Mouse (Mus musculus): ENCODE measurements around the gene Trappc12. TPM values are rescaled to one million over a fixed set of nuclear protein-coding genes. Genes with fewer than 3 reads are reported as not detected.
"Not testable (repeated sequence)": the region's sequence is repeated elsewhere in the genome, so short reads cannot be mapped to it uniquely, and the experiment has no call there.

The Trappc12 gene
- total RNA-seq, 2 experiments from 2014 or later = 21.6 to 24.9 TPM

DNA sequence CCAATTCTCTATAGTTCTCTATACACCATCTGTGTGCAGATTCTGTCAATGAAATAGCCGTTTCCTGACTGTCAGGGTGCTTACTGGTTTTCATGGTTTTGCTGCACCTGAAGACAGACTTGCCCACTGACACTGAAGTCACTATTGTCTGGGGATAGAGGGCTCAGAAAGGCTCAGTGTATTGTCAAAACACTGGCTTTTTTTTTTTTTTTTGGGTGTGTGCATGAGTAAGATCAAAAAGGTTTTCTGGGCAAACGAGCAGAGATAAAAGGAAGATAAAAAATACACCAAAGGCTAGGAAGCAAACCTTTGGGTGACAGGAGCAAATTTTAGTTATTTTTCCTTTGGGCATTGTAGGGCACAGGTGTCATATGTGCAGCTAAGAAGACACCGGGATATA, 15.0 kb downstream of the Trappc12 start:
- intact Hi-C loops (cut with DNase I) = no loop called here
- no peak for DNase-seq

GRCm38 (mm10) chr12:28734271-28734670, 16.0 kb downstream of the Trappc12 start:
- intact Hi-C loops (cut with DNase I) = no loop called here
- DNase-seq = no peak

DNA sequence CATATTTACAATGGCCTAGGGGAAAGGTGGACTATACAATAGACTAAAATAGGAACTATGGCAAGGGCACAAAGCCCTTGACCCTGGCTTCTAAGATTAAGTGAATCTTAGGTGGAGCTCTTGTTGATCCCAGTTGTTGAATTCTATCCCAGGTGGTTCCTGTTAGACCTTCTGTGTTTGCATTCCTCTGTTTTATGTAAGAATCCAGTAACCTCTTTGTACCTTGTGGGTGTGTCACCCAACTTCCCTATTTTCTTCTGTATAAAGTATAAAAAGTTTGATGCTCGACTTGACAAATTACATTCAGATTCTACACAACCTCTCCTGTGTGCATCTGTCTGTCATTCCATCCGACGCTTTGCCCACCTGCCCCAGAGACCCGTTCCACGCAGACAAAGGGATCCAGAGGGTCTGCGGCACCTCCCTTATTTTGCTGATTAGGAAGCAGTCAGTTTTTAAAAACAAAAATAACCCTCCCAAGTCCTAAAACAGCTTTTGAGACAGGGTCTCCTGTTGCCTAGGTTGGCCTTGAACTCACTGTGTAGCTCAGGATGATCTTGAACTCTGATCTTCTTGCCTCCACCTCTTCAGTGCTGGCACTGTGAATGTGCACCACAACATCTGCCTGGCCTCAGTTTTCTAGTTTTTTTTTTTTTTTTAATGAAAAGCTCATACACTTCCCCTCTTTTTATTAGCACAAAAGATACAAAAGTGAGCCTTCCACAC, 16.6 kb downstream of the Trappc12 start:
- DNase-seq; intact Hi-C loops (cut with DNase I): not testable (repeated sequence)

DNA sequence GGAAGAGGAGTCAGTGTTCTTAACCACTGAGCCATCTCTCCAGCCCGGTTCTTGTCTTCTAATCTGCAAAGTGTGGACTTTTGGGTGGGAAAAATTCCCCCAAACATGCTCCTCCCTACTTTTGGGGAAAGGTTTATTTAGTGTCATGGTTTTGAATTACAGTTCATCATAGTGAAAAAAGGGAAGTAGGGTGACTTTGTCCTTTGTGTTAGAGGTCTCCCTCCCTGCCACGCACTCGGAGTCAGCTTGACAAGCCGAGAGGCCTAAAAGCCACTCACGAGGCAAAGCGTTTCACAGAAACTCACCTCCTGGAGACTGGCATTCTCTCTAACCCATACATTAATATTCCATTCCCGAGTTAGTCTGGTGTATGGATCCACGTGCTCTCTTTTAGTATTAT, 17.6 kb downstream of the Trappc12 start:
- intact Hi-C loops (cut with DNase I) = no loop called here
- DNase-seq = no peak

DNA sequence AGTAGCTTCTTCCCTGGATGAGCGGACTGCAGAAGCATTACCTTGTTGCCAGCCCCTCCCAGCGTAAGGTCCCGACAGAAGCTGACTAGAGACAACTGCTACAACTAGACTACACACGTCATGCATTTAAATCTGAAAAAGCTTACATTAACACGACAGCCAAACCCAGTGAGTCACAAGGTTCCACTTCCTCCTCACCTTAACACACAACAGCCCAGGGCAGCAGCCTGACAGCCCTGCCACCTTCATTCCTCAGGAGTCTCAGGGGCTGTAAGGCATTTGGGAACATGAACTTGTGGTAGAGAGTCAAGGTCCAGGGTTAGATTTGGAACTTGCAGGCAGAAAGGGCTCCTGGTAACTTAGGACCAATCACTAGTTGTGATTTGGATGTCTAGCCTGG, 23.2 kb downstream of the Trappc12 start:
- DNase-seq = no peak
- intact Hi-C loops (cut with DNase I) = no loop called here

DNA sequence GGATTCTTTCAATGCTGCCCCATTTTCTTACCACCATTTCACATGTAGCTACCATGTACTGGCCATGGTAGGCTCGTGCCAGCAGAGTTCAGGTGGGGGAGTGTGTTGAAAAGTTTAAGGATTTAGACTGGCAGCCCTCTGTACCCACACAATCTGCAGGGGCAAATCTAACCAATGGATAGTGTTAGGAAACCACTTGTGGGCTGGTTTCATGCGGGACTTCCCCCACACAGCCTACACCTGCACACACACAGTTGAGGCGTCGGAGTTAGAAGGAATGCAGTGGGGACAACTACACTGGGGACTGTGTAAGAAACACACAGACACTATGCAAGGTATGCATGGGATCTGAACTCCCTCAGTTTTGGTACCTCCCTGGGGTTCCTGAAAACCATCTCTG, 24.1 kb downstream of the Trappc12 start:
- no peak for DNase-seq
- intact Hi-C loops (cut with DNase I) = no loop called here

DNA sequence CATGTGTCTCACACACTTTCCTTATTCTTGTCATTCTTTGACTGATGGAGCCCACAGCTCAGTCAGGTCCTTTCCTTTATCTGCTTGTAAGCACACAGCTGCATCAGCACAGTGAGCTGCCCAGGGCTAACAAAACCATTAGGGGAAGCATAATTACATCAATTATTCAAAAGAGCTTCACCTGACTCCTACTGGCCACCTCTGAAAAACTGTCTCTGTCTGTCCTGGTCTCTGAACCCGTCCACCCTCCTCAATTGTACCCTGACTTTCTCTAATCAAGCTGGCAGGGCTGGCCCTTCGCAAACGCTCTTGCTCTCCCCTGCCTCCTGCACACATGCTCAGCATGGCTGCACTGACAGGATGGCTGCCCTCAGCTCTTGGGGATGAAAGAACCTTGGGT, 25.9 kb downstream of the Trappc12 start:
- intact Hi-C loops (cut with DNase I) = no loop called here

DNA sequence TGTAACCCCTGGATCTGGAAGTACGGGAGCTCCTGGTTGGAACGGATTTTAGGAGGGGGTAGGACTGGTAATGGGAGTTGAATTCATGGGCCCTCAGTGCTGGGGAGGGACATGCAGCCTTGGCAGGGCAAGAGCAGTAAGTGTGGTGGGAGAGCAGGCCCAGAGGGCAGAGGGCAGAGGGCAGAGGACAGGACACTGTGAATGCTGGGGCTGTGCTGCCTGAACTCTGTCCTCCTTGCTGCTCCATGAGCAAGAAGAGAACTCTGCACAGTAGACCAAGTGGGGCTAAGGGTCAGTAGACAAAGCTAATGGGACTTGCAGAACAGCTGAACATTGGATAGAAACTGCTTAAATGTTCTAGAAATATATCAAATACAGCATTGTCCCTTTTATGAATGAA, 32.2 kb downstream of the Trappc12 start:
- intact Hi-C loops (cut with DNase I) = no loop called here
- DNase-seq = no peak

More for the DNA sequence above, 25.9 kb downstream of the Trappc12 start:
- no peak for DNase-seq

DNA sequence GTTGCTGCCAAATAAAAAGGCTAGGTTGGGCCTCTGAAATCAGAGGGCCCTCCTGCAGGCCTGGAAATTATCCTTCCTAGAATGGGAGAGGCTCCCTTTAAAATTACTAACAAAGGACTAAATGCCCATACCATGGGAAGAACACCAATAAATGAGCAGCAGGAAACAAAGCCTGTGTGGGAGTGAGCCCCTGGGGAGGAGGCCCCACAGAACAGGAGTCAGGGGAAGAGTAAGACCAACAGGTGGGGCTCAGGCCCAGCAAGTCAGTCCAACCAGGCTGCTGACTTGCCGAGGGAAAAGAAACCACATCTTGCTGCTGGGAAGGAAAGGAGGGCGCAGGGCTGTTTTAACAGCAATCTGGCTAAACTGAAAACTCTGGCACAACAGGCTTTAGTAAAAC, 33.2 kb downstream of the Trappc12 start:
- no peak for DNase-seq
- intact Hi-C loops (cut with DNase I) = no loop called here

GRCm38 (mm10) chr12:28714822-28715632, 35.2 kb downstream of the Trappc12 start:
- DNase-seq = no peak
- intact Hi-C loops (cut with DNase I) = no loop called here

GRCm38 (mm10) chr12:28710566-28711185, 39.6 kb downstream of the Trappc12 start:
- intact Hi-C loops (cut with DNase I) = no loop called here
- DNase-seq = no peak

DNA sequence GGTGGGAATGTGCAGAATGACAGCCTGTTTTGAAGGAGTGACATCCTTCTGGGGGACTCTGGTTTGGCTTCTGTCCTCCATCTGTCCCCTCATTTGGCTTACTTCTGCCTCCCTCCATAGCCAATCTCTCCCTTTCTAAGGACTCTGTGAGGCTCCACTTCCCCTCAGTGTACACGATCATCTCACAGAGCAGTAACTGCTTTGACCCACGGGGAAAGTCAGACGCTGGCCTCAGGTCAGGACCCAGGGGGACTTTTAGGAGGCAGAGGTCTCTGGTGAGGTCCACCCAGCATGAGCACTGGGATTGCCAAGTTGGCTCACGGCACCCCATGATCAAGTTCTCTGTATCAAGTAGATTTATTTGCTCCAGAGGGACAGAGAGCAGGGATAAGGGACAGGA, 42.1 kb downstream of the Trappc12 start:
- intact Hi-C loops (cut with DNase I) = no loop called here
- DNase-seq = no peak

- intact Hi-C loops (cut with DNase I) = no loop called here
- no peak for DNase-seq
These were observed 45.1 kb downstream of the Trappc12 start for GRCm38 (mm10) chr12:28705204-28705603.

- no peak for DNase-seq
- intact Hi-C loops (cut with DNase I) = loop anchor here (5.0 kb wide), 1 partner anchor 128 kb away; no protein-coding TSS in a partner anchor
These were observed 45.9 kb downstream of the Trappc12 start for GRCm38 (mm10) chr12:28704381-28704780.

GRCm38 (mm10) chr12:28701302-28701701, 49.0 kb downstream of the Trappc12 start:
- no peak for DNase-seq
- intact Hi-C loops (cut with DNase I) = loop anchor here (5.0 kb wide), 1 partner anchor 131 kb away; no protein-coding TSS in a partner anchor

DNA sequence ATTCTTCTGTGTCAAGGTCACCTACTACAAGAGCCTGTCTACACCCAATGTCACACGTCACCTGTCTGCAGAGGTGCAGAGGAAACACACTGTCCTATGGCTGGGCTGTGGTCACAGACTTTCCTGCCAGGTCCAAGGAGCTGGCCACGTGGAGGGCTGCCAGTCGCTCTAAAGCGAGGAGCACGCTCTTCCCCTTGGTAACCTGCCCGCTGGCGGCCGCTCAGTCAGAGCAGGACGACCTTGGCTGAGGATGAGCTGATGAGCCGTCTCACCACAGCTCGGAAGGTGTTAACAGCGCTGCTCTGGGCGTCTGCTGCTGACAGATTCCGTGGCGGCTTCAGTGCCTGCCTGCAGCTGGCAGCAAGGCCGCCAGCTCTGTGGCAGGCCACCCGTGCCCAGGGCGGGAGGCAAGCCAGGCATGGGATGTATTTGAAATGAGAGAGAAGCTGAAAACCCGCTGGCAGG, 49.7 kb downstream of the Trappc12 start:
- intact Hi-C loops (cut with DNase I) = loop anchor here (5.0 kb wide), 1 partner anchor 132 kb away; no protein-coding TSS in a partner anchor
- DNase-seq = peak; percentile 82 to 90

GRCm38 (mm10) chr12:28700101-28700511, 50.2 kb downstream of the Trappc12 start:
- intact Hi-C loops (cut with DNase I) = loop anchor here (5.0 kb wide), 1 partner anchor 132 kb away; no protein-coding TSS in a partner anchor
- peak; percentile 13 to 14 for DNase-seq

- peak; percentile 71 to 84 for DNase-seq
- intact Hi-C loops (cut with DNase I) = loop anchor here (2.0 to 5.0 kb wide), 4 partner anchors 111 to 468 kb away; no protein-coding TSS in a partner anchor
These were observed 50.6 kb downstream of the Trappc12 start for GRCm38 (mm10) chr12:28699656-28700055.

DNA sequence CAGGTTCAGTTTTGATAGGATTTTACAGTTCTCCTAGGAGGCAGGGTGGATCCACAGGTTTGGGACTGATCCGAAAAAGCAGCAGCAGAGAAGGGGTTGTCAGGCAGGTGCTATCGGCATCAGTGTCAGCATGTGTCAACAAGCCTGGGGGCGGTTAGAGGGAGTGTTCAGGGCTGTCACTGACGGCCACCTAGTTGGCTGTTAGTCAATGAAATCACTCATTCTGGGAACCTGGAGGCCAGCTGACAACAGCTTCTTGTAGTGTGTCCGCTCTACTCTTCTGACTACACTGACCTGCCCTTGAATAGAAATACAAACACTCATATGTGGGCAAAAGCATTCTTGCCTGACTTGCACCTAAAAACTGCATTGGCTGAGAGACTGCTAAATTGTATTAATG, 51.2 kb downstream of the Trappc12 start:
- DNase-seq = no peak
- intact Hi-C loops (cut with DNase I) = loop anchor here (2.0 to 5.0 kb wide), 3 partner anchors 110 to 468 kb away; no protein-coding TSS in a partner anchor

- DNase-seq = no peak
- intact Hi-C loops (cut with DNase I) = loop anchor here (2.0 to 5.0 kb wide), 3 partner anchors 109 to 469 kb away; no protein-coding TSS in a partner anchor
These were observed 52.3 kb downstream of the Trappc12 start for GRCm38 (mm10) chr12:28697821-28698595.
